Mouse (Mus musculus) heart, embryonic 15.5 days (tissue): ENCODE measurements around the gene Evx2. TPM values are rescaled to one million over a fixed set of nuclear protein-coding genes. Genes with fewer than 3 reads are reported as not detected.

Source experiments
- ATAC-seq: fragments of 200-750 bp; cut with Nextera tagmentation; replicated peaks from 2 replicates; pipeline ENCODE4 v1.8.0; 2017; ENCODE audit warnings: low read depth, moderate TSS enrichment; ENCODE audit not compliant: insufficient number of reproducible peaks, insufficient read depth, low FRiP score
- H3K27ac ChIP-seq: fragments of 300-500 bp; sonication (generic); 2 replicates; pipeline ENCODE4 v1.5.1; 2015; ENCODE audit warnings: mild to moderate bottlenecking, inconsistent platforms
- H3K27me3 ChIP-seq: fragments of 300-500 bp; sonication (generic); 2 replicates; pipeline ENCODE4 v1.6.1; 2015; ENCODE audit warnings: inconsistent platforms
- H3K36me3 ChIP-seq: fragments of 300-500 bp; sonication (generic); 2 replicates; pipeline ENCODE4 v1.6.1; 2015; ENCODE audit warnings: mild to moderate bottlenecking, inconsistent platforms
- H3K4me1 ChIP-seq: fragments of 300-500 bp; sonication (generic); replicated peaks from 2 replicates; pipeline ENCODE4 v1.6.1; 2015; ENCODE audit warnings: inconsistent platforms
- H3K4me2 ChIP-seq: fragments of 300-500 bp; sonication (generic); 2 replicates; pipeline ENCODE4 v1.6.1; 2015; ENCODE audit warnings: inconsistent platforms, mild to moderate bottlenecking, moderate library complexity
- H3K4me3 ChIP-seq: fragments of 300-500 bp; sonication (generic); 2 replicates; pipeline ENCODE4 v1.5.1; 2015; ENCODE audit warnings: mild to moderate bottlenecking, inconsistent platforms
- H3K9ac ChIP-seq: fragments of 300-500 bp; sonication (generic); 2 replicates; pipeline ENCODE4 v1.6.1; 2015; ENCODE audit warnings: mild to moderate bottlenecking, inconsistent platforms
- H3K9me3 ChIP-seq: fragments of 300-500 bp; sonication (generic); replicated peaks from 2 replicates; pipeline ENCODE4 v1.6.1; 2016; ENCODE audit warnings: inconsistent platforms
- WGBS: fragments of 180-500 bp; shearing (Covaris S2); methylation state at CpG from one replicate; pipeline ENCODE4 v1.1.7; 2015; ENCODE audit warnings: mixed read lengths; 5-methylcytosine and 5-hydroxymethylcytosine counted together
- polyA plus RNA-seq: library from polyadenylated mRNA; unstranded; fragments of >200 nt; fragmentation: Nextera tagmentation; extraction: Ambion mirVana; gene quantifications from 2 replicates; pipeline ENCODE4 v1.2.1, GENCODE M21; 2015

The Evx2 gene
- polyA plus RNA-seq, 1 experiment from 2014 or later, result not detected

DNA sequence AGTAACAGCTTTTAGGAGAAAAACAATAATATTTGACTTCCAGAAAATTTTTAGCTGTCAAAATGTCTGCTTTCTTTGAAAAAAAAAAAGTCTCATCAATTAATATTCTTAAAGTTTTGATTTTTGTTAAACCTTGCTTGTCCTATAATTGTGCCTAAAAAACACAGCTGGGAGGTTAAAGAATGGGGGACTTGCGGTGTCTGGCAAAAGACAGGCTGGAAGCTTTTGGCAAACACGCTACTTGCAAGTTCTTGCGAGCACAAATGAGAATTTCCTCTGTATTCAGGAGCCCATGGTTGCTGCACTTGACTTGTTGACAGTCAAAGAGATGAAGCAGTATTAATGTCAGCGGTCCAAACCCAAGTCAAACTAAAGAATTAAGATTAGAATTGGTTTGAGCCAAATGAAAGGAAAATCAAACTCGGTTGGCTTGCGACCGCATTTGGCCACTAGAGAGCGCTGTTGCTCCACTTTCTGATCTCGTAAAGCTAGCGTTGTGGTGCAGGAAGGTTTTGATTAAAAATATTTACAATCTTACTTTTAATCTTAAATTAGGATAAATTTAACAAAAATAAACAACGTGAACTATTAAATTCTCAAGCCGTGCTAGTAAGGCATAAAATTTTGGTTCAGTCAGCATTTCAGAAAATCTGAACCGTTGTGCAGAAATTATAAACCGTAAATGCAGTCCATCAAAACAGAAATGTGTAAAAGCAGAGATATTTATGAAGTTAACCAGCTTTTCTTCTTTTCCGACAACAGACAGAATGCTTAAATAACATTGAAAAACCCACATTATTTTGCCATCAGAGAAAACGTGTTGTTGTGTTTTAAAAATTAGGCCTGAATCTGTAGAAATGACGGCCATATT, 42.8 kb upstream of the Evx2 start:
- no peak overlapping the region for H3K4me2 ChIP-seq
- 14% methylated on average over 17 of the region's 17 CpGs for WGBS
- H3K9me3 ChIP-seq, result no peaks in the 10 kb centered on the region
- H3K27me3 ChIP-seq, result peaks cover 98% of the 10 kb centered on the region
- no peaks in the 10 kb centered on the region for H3K36me3 ChIP-seq
- H3K4me1 ChIP-seq, result peaks cover 28% of the 10 kb centered on the region
- H3K4me3 ChIP-seq, result no peak overlapping the region
- H3K9ac ChIP-seq, result no peak overlapping the region
- no peak for ATAC-seq
- no peak overlapping the region for H3K27ac ChIP-seq

- Histone ChIP-seq H3K27me3 (peaks cover 99% of the 10 kb centered on the region), H3K4me1 (peaks cover 27% of the 10 kb centered on the region), H3K9ac (no peak overlapping the region), H3K9me3 (no peaks in the 10 kb centered on the region), H3K4me3 (no peak overlapping the region), H3K27ac (no peak overlapping the region), H3K36me3 (no peaks in the 10 kb centered on the region), H3K4me2 (no peak overlapping the region)
- no peak for ATAC-seq
- WGBS, result 7% methylated on average over 22 of the region's 22 CpGs
These were observed 41.3 kb upstream of the Evx2 start for GRCm38 (mm10) chr2:74700546-74701112.

DNA sequence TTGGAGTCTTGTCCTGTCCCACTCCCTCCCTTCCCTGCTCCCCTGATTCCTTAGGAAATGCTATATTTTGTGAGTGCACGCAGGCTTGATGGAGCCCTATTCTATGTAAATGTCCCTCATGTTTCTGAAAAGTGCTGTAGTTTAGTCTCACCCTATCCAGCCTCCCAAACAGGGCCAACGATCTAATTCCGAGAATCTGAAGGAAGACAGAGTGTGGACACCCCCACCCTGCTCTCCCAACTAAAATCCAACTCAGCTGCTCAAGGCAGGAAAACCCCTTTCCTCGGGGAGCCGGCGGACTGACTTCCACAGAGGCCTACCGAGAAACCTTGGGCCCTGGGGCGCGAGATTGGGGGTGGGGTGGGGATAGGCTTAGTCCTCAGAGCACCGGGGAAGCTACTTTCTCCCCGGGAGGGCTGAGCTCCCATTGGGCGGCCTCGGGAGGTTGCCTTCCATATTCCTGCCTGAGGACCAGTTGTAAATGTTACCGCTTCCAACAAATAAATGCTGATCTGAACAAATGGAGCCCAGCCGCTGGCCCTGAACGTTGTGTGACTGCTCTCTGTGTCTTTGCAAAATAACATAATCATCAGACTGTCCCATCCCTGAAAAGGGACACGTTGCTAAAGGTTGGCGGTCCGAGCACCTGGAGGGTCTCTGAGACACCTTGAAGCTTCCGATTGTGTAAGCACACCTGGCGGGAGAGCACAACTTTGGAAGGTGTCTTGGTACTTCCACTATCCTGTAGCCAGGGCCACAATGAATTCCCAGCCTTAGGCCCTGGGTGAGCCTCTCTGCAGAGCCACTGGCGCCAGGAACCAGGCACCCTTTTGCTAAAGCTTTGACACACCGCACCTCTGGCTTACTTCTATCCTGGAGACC, 40.5 kb upstream of the Evx2 start:
- Histone ChIP-seq H3K27me3 (peaks cover 99% of the 10 kb centered on the region), H3K4me1 (peaks cover 19% of the 10 kb centered on the region), H3K9me3 (no peaks in the 10 kb centered on the region), H3K36me3 (no peaks in the 10 kb centered on the region), H3K9ac (no peak overlapping the region), H3K4me3 (no peak overlapping the region), H3K4me2 (no peak overlapping the region), H3K27ac (no peak overlapping the region)
- WGBS, result 6% methylated on average over 23 of the region's 23 CpGs
- ATAC-seq, result no peak

DNA sequence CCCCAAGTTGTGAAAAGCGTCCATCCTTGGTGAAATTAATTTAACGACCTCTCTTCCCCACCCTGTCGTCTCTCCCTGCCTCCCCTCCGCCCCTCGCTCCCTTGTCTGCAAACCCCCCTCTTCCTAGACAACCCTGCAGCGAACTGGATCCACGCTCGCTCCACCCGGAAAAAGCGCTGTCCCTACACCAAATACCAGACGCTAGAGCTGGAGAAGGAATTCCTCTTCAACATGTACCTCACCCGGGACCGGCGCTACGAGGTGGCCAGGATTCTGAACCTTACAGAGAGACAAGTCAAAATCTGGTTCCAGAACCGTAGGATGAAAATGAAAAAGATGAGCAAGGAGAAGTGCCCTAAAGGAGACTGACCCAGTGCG, 39.7 kb upstream of the Evx2 start:
- H3K4me1 ChIP-seq, result peaks cover 14% of the 10 kb centered on the region
- no peaks in the 10 kb centered on the region for H3K9me3 ChIP-seq
- ATAC-seq, result no peak
- 3% methylated on average over 17 of the region's 17 CpGs for WGBS
- H3K27ac ChIP-seq, result no peak overlapping the region
- no peaks in the 10 kb centered on the region for H3K36me3 ChIP-seq
- no peak overlapping the region; the same call in 1 of the 2 replicates for H3K4me3 ChIP-seq
- H3K4me2 ChIP-seq, result 0 out of 2 replicates have a peak overlapping the region, but pooled peaks have one; percentile 64
- peaks cover 99% of the 10 kb centered on the region for H3K27me3 ChIP-seq
- no peak overlapping the region for H3K9ac ChIP-seq

GRCm38 (mm10) chr2:74698201-74699052, 39.1 kb upstream of the Evx2 start:
- no peak for ATAC-seq
- Histone ChIP-seq H3K9ac (no peak overlapping the region), H3K27me3 (peaks cover 99% of the 10 kb centered on the region)

DNA sequence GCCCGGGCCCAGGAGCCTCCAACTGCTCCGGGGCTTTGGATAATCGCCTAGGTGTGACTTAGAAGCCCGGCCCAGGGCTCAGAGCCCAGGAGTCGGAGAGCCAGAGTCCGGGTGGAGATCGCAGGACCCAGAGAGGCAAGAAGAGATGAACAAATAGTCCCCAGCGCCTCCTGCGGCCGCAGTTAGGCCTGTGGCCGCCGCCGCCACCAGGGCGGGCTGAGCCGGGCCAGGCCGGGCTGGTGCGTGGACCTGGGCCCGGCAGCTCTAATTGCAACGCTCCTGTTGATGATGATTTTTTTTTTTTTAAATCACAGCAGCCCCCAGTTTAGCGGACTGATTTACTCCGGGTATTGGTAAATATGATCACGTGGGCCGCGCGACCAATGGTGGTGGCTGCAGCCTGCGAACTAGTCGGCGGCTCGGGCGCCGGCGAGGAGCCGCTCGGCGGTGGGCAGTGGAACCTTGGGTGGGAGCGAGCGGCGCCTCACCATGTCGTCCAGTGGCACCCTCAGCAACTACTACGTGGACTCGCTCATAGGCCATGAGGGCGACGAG, 38.3 kb upstream of the Evx2 start, which contains the start of gene Hoxd9:
Hoxd9 (plus strand) TSS at position 161 of the 555 bp plus-strand sequence.
- under 1% methylated on average over 43 of the region's 43 CpGs for WGBS
- Histone ChIP-seq H3K27me3 (peaks cover 99% of the 10 kb centered on the region), H3K9ac (no peak within 1 kb of the TSS), H3K36me3 (no peaks in the 10 kb centered on the region), H3K4me1 (peaks cover 14% of the 10 kb centered on the region), H3K9me3 (no peaks in the 10 kb centered on the region), H3K27ac (no peak within 1 kb of the TSS), H3K4me3 (peak within 1 kb of the TSS; percentile 44), H3K4me2 (peak within 1 kb of the TSS; percentile 64)
- no peak; the same call in 1 of the 2 replicates for ATAC-seq

More at GRCm38 (mm10) chr2:74698201-74699052, 39.1 kb upstream of the Evx2 start:
- no peaks in the 10 kb centered on the region for H3K9me3 ChIP-seq
- peaks cover 14% of the 10 kb centered on the region for H3K4me1 ChIP-seq
- peak overlapping the region; percentile 44 for H3K4me3 ChIP-seq
- peak overlapping the region; percentile 64 for H3K4me2 ChIP-seq
- H3K27ac ChIP-seq, result no peak overlapping the region
- no peaks in the 10 kb centered on the region for H3K36me3 ChIP-seq
- under 1% methylated on average over 67 of the region's 86 CpGs for WGBS

DNA sequence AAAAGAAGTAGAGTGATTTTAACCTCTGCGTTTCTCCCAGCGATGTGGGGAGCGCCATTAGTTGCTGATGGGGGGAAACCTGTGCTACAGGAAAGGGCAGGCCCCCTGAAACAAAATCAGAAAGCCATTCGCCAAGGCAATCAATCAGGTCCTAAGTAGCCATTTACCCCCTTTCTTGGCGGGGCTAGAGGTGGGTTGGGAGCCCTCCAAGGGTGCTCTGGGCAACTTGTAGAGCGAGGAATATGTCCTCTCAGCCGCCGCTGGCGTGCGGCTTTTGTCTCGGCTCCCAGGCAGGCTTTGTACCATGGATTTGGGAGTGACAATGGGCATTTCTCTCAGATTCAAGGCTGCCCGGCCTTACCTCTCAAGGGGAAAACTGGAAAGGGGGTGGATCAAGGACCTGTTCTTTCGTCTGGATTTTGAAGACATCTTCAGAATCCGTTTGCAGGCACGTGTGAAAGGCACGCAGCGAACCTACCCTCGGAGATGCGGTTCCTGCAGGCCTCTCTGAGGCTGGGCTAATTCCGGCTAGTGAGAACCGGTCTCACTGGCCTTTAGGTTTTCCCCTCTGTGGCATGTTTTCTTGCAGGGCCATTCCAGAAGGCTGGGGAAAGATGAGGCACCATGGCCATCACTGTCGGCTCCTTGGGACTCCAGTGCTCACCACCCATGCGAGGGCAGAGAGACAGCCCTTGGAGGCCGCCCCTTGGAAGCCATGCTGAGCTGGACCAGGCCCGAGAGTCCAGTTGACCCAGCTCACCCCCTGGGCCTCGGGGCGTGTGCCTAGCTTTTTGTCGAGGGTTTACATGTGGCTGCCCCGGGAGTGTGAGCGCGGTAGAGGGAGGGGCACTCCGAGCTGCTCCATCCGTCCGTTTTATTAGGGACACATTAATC, 37.3 kb upstream of the Evx2 start:
- Histone ChIP-seq H3K4me2 (no peak overlapping the region), H3K27ac (no peak overlapping the region), H3K4me3 (no peak overlapping the region), H3K4me1 (peaks cover 16% of the 10 kb centered on the region), H3K9me3 (no peaks in the 10 kb centered on the region), H3K9ac (no peak overlapping the region), H3K36me3 (no peaks in the 10 kb centered on the region), H3K27me3 (peaks cover 100% of the 10 kb centered on the region)
- 5% methylated on average over 34 of the region's 34 CpGs for WGBS
- no peak for ATAC-seq

DNA sequence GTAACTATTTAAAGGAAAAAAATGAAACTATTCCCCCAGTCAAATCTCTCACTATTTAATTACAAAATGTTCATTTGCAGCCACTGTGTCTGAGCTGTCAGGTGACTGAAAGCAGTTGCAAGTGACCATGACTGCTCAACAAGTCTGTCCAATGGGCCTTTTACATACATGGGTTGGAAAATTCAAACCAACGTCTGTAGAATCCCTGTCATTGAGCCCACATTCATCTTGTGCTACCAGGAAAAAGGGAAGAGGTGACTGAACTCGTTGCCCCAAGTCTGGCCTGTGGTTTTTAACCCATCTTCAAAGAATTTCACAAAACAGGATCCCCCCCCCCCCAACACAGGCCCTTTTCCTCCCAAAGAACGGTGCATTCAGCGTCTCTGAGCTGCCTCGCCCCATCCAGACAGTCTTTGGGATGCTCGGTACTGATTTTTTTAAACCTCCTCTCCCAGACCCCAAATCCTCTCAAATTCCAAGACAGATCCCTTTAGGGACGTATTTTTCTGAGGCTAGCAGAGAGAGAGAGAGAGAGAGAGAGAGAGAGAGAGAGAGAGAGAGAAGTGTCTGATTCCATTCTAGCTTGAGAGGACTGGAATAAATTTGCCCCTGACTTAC, 36.6 kb upstream of the Evx2 start:
- peaks cover 20% of the 10 kb centered on the region for H3K4me1 ChIP-seq
- WGBS, result 5% methylated on average over 7 of the region's 7 CpGs
- H3K27ac ChIP-seq, result no peak overlapping the region
- no peak overlapping the region for H3K4me2 ChIP-seq
- H3K27me3 ChIP-seq, result peaks cover 100% of the 10 kb centered on the region
- H3K9me3 ChIP-seq, result no peaks in the 10 kb centered on the region
- H3K4me3 ChIP-seq, result no peak overlapping the region
- no peaks in the 10 kb centered on the region for H3K36me3 ChIP-seq
- ATAC-seq, result no peak
- no peak overlapping the region for H3K9ac ChIP-seq

DNA sequence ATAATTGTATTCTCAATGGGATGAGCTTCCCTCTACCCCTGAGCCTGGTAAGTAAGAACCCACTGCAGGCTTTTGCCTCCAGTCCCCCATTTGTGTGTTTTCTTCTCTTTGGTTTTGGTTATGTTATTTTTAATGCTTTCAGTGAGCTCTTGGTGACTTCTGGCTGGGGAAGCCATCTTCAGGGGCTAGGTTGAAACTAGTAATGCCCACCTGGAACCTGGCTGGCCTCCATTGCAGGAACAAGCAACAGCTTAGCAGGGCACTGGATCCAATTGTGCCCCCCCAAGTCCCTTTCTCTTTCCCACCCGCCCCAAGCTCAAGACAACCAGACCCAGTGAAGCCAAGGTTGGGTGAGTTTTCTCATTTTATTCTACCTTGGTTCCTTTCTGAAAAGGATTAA, 36.0 kb upstream of the Evx2 start:
- no peaks in the 10 kb centered on the region for H3K36me3 ChIP-seq
- ATAC-seq, result no peak
- WGBS, result 10% methylated on average over 1 of the region's 1 CpGs
- H3K27me3 ChIP-seq, result peaks cover 99% of the 10 kb centered on the region
- H3K4me3 ChIP-seq, result no peak overlapping the region
- no peak overlapping the region for H3K27ac ChIP-seq
- peaks cover 20% of the 10 kb centered on the region for H3K4me1 ChIP-seq
- H3K4me2 ChIP-seq, result no peak overlapping the region
- no peak overlapping the region for H3K9ac ChIP-seq
- no peaks in the 10 kb centered on the region for H3K9me3 ChIP-seq
